Mouse (Mus musculus) liver, embryonic 14.5 days (tissue): ENCODE data around the gene Pex11b. TPM values are rescaled to one million over a fixed set of nuclear protein-coding genes. Genes with fewer than 3 reads are reported as not detected.
"Not testable (repeated sequence)": the region's sequence is repeated elsewhere in the genome, so short reads cannot be mapped to it uniquely, and the experiment has no call there.

Experiments
- ATAC-seq: fragments of 200-750 bp; cut with Nextera tagmentation; 2 replicates; pipeline ENCODE4 v1.8.0; 2017; ENCODE audit warnings: moderate number of reproducible peaks, mild to moderate bottlenecking, moderate library complexity; ENCODE audit not compliant: insufficient read depth
- DNase-seq, 3 experiments: peaks; one replicate each; pipeline ENCODE4 v3.0.0-alpha.2; 2012 to 2013; ENCODE audit warnings: low read depth in 3 of 3, low spot score in 3 of 3
- H3K27ac ChIP-seq: fragments of 300-500 bp; sonication (generic); 2 replicates; pipeline ENCODE4 v1.5.1; 2014; ENCODE audit warnings: moderate library complexity, mild to moderate bottlenecking, control low read depth, inconsistent platforms
- H3K27me3 ChIP-seq: fragments of 300-500 bp; sonication (generic); 2 replicates; pipeline ENCODE4 v1.6.1; 2014; ENCODE audit warnings: mild to moderate bottlenecking, low read length, moderate library complexity; ENCODE audit not compliant: control insufficient read depth, insufficient read depth
- H3K36me3 ChIP-seq: fragments of 300-500 bp; sonication (generic); replicated peaks from 2 replicates; pipeline ENCODE4 v1.6.1; 2014; ENCODE audit warnings: low read depth; ENCODE audit not compliant: control insufficient read depth, insufficient read depth
- H3K4me1 ChIP-seq, 2 experiments: fragments of 200-500 bp in 1 of 2; fragments of 300-500 bp in 1 of 2; sonication (generic) in 1 of 2; replicated peaks; 2 replicates each; pipeline ENCODE4 v1.6.1; 2012 to 2014; ENCODE audit warnings: antibody characterized with exemption in 1 of 2, inconsistent platforms in 1 of 2, low read length in 1 of 2; ENCODE audit not compliant: control insufficient read depth in 2 of 2, insufficient read depth in 2 of 2
- H3K4me2 ChIP-seq: fragments of 300-500 bp; sonication (generic); 2 replicates; pipeline ENCODE4 v1.6.1; 2014; ENCODE audit warnings: low read depth, mild to moderate bottlenecking, control low read depth, moderate library complexity
- H3K4me3 ChIP-seq, 2 experiments: fragments of 200-500 bp in 1 of 2; fragments of 300-500 bp in 1 of 2; sonication (generic) in 1 of 2; 2 replicates each; pipeline ENCODE4 v1.5.1; 2012 to 2014; ENCODE audit warnings: low read depth in 2 of 2, low read length in 2 of 2, mild to moderate bottlenecking in 2 of 2, control low read depth in 1 of 2, inconsistent platforms in 1 of 2, moderate library complexity in 1 of 2; ENCODE audit not compliant: insufficient read depth in 1 of 2
- H3K9ac ChIP-seq: fragments of 300-500 bp; sonication (generic); replicated peaks from 2 replicates; pipeline ENCODE4 v1.6.1; 2014; ENCODE audit warnings: mild to moderate bottlenecking, control low read depth, moderate library complexity
- H3K9me3 ChIP-seq: fragments of 300-500 bp; sonication (generic); 2 replicates; pipeline ENCODE4 v1.6.1; 2016; ENCODE audit warnings: low read length, mixed read lengths; ENCODE audit not compliant: control insufficient read depth
- CTCF ChIP-seq: IDR thresholded peaks from 2 replicates; pipeline ENCODE4 v1.5.1; 2016; ENCODE audit warnings: antibody characterized with exemption, low read depth, control low read depth
- EP300 ChIP-seq: IDR thresholded peaks from 2 replicates; pipeline ENCODE4 v1.6.1; 2016; ENCODE audit warnings: antibody characterized with exemption, low read depth
- whole genome bisulfite sequencing: fragments of 180-500 bp; shearing (Covaris S2); extraction: QIAGEN DNeasy Blood & Tissue Kit; methylation state at CpG from one replicate; pipeline ENCODE4 v1.1.7; 2014; ENCODE audit not compliant: insufficient replicate concordance; 5-methylcytosine and 5-hydroxymethylcytosine counted together
- polyA plus RNA-seq, 2 experiments: library from polyadenylated mRNA; depleted of rRNA in 1 of 2; stranded (reverse) in 1 of 2; unstranded in 1 of 2; fragments of >200 nt; fragmentation: Nextera tagmentation in 1 of 2; extraction: Ambion mirVana in 1 of 2; gene quantifications; 2 replicates each; pipeline versions ENCODE4 v1.2.1 to v1.2.3; 2012 to 2014

The Pex11b gene
- polyA plus RNA-seq, 2 experiments = 10.7 to 15.7 TPM

GRCm38 (mm10) chr3:96680269-96680956 is 45.2 kb downstream of the Pex11b start:
- Histone ChIP-seq H3K27me3 (peaks cover 17% of the 10 kb centered on the region), H3K9me3 (no peaks in the 10 kb centered on the region), H3K4me2 (no peak overlapping the region), H3K4me3 (no peak overlapping the region), H3K4me1 (peaks cover 0 to 6% of the 10 kb centered on the region in 2 experiments; a peak in 3 of 4 replicates), H3K27ac (no peak overlapping the region), H3K36me3 (no peaks in the 10 kb centered on the region), H3K9ac (no peak overlapping the region)
- DNase-seq = no peak
- WGBS = 22% methylated on average over 12 of the region's 12 CpGs
- TF ChIP-seq CTCF (no peak), EP300 (no peak)
- no peak for ATAC-seq

DNA sequence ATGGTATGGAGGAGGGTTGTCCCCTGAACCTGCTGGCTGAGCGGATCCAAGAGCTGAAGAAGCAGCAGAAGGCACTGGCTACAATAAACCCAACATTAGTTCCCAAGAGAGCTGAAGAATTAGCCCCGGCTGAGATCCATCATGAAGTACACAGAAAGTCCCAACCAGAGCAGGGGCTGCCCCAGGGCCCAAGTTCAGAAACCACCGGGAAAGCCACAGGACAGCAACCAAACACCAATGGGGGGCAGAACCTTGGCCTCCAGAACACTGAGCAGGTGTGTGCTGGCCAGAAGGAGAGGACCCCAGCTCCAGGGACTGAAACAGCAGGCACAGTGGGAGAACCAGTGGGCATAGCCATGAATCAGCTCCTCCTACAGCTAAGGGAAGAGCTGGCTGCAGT is 48.3 kb downstream of the Pex11b start:
- Histone ChIP-seq H3K9me3 (no peaks in the 10 kb centered on the region), H3K36me3 (no peaks in the 10 kb centered on the region), H3K4me3 (no peak overlapping the region), H3K4me1 (peaks cover 0 to 6% of the 10 kb centered on the region in 2 experiments; a peak in 3 of 4 replicates), H3K9ac (no peak overlapping the region), H3K27ac (no peak overlapping the region), H3K27me3 (peaks cover 23% of the 10 kb centered on the region), H3K4me2 (no peak overlapping the region)
- ATAC-seq (no peak), DNase-seq (no peak)
- no peak for TF ChIP-seq EP300
- TF ChIP-seq CTCF = no peak
- 73% methylated on average over 3 of the region's 3 CpGs for WGBS

DNA sequence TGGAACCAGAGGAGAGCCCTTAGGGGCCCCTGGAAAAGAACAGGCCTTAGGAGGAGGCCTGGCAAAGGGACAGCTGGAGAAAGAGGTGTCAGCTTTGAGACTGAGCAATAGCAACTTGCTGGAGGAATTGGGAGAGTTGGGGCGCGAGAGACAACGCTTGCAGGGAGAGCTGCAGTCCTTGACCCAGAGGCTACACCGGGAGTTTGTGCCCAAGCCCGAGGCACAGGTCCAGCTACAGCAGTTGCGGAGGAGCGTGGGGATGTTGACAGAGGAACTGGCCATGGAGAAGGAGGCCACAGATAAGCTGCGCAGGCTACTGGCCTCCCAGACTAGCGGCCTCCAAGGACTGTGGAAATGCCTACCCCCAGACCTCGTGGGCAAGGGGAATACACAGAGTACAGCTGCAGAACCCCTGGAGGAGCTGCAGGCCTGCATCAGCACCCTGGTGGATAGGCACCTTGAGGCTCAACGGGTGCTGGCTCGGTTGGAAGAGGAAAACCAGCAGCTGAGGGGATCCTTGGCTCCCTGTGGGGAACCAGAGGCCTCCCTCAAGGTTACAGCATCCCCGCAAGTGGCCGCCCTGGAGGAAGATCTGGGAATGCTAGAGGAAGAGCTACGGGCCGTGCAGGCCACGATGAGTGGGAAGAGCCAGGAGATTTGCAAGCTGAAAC is 49.1 kb downstream of the Pex11b start:
- Histone ChIP-seq H3K9ac (no peak overlapping the region), H3K9me3 (no peaks in the 10 kb centered on the region), H3K36me3 (no peaks in the 10 kb centered on the region), H3K4me1 (peaks cover 0 to 4% of the 10 kb centered on the region in 2 experiments; a peak in 2 of 4 replicates), H3K27me3 (peaks cover 23% of the 10 kb centered on the region), H3K27ac (no peak overlapping the region), H3K4me2 (peak overlapping the region; percentile 11; the same call in 1 of the 2 replicates), H3K4me3 (no peak overlapping the region)
- DNase-seq = no peak
- TF ChIP-seq CTCF = no peak
- TF ChIP-seq EP300 = no peak
- 39% methylated on average over 17 of the region's 17 CpGs for WGBS
- no peak for ATAC-seq

DNA sequence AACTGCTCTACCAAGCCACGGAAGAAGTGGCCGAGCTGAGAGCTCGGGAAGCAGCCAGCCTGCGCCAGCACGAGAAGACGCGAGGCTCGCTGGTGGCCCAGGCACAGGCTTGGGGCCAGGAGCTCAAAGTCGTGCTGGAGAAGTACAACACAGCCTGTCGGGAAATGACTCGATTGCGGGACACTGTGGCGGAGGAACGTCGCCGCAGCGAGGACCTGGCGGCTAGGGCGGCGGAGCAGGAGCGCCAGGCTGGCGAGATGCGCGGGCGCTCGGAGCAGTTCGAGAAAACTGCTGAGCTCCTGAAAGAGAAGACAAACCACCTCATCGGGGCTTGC is 49.6 kb downstream of the Pex11b start:
- ATAC-seq (no peak), DNase-seq (no peak)
- TF ChIP-seq CTCF (no peak), EP300 (no peak)
- Histone ChIP-seq H3K36me3 (no peaks in the 10 kb centered on the region), H3K4me1 (no peaks in the 10 kb centered on the region; a peak in 1 of 4 replicates), H3K27me3 (peaks cover 23% of the 10 kb centered on the region), H3K27ac (no peak overlapping the region), H3K4me3 (no peak overlapping the region), H3K9ac (no peak overlapping the region), H3K9me3 (no peaks in the 10 kb centered on the region), H3K4me2 (peak overlapping the region; percentile 11; the same call in 1 of the 2 replicates)
- 12% methylated on average over 28 of the region's 28 CpGs for WGBS

DNA sequence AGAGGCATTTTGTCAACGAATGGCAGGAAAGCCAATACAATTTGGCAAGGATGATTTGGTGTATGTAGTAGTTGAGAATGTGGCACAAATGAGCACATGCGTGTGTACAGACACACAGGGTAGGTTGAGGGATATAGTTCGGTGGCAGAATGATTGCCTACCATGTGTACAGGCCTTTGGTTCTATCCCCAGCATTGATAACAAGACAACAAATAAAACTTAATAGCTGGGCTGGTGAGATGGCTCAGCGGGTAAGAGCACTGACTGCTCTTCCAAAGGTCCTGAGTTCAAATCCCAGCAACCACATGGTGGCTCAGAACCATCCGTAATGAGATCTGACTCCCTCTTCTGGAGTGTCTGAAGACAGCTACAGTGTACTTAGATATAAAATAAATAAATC is 50.9 kb downstream of the Pex11b start:
- H3K4me1 ChIP-seq, H3K36me3 ChIP-seq, H3K4me2 ChIP-seq, H3K4me3 ChIP-seq, DNase-seq, H3K27ac ChIP-seq, H3K9ac ChIP-seq, ATAC-seq, H3K9me3 ChIP-seq: not testable (repeated sequence)
- 67% methylated on average over 5 of the region's 5 CpGs for WGBS
- peaks cover 23% of the 10 kb centered on the region for H3K27me3 ChIP-seq
